8 mouse cellular contexts compared by ENCODE assay signal in the genomic region with DNA sequence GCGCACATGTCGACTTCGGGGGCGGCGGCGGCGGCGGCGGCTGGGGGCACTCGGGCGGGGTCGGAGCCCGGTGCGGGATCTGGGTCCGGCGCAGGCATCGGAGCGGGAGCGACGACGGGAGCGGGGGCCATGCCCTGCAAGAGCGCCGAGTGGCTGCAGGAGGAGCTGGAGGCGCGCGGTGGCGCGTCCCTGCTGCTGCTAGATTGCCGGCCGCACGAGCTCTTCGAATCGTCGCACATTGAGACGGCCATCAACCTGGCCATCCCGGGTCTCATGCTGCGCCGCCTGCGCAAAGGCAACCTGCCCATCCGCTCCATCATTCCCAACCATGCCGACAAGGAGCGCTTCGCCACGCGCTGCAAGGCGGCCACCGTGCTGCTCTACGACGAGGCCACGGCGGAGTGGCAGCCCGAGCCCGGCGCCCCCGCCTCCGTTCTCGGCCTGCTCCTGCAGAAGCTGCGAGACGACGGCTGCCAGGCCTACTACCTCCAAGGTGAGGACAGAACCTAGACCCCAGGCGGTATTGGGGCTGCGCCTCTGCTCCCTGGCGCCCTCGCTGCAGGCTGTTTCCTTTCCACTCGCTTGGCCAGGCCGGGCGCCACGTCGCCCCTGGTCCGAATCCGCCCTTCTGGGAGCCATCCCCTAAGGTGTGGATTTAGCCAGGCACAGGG. TPM values are rescaled to one million over a fixed set of nuclear protein-coding genes. Genes with fewer than 3 reads are reported as not detected.
DNase-seq lines count a peak whose midpoint lies in the region; ATAC-seq and TF ChIP-seq lines count a peak whose summit lies in the region.

No protein-coding gene starts in this region.

- peak overlapping the region; percentile 88 for H3K4me3 ChIP-seq in heart, embryonic 10.5 days
- H3K4me3 ChIP-seq in forebrain, embryonic 12.5 days (replicated peaks), result peak overlapping the region; percentile 89
- peak overlapping the region; percentile 81 for H3K4me3 ChIP-seq in hindbrain, embryonic 16.5 days (ENCODE audit: low read length)
- peak overlapping the region; percentile 84 for H3K4me3 ChIP-seq in liver, embryonic 11.5 days (ENCODE audit: low read depth, low read length)
- peak overlapping the region; percentile 75 for H3K4me3 ChIP-seq in thymus, adult 2 months (ENCODE audit: control insufficient read depth, insufficient read depth, low read length)

- ATAC-seq in forebrain, embryonic 12.5 days (ENCODE audit: low FRiP score), result peak; percentile 39
- ATAC-seq in hindbrain, embryonic 16.5 days, result peak; percentile 10
- peak; percentile 42 for ATAC-seq in liver, embryonic 11.5 days (replicated peaks; ENCODE audit: low FRiP score)

- H3K4me2 ChIP-seq in forebrain, embryonic 12.5 days, result peak overlapping the region; percentile 86
- peak overlapping the region; percentile 93 for H3K4me2 ChIP-seq in hindbrain, embryonic 16.5 days (ENCODE audit: low read length)
- peak overlapping the region; percentile 96 for H3K4me2 ChIP-seq in liver, embryonic 11.5 days

- under 1% methylated on average over 72 of the region's 72 CpGs for WGBS in heart, embryonic 10.5 days
- WGBS in forebrain, embryonic 12.5 days, result under 1% methylated on average over 63 of the region's 72 CpGs
- WGBS in hindbrain, embryonic 16.5 days, result under 1% methylated on average over 58 of the region's 72 CpGs
- WGBS in liver, embryonic 11.5 days, result 1% methylated on average over 72 of the region's 72 CpGs
- WGBS in thymus, adult 2 months, result under 1% methylated on average over 72 of the region's 72 CpGs

- peaks cover 37% of the 10 kb centered on the region for H3K36me3 ChIP-seq in heart, embryonic 10.5 days
- peaks cover 31% of the 10 kb centered on the region for H3K36me3 ChIP-seq in forebrain, embryonic 12.5 days (replicated peaks)
- H3K36me3 ChIP-seq in hindbrain, embryonic 16.5 days (ENCODE audit: control insufficient read depth, insufficient read depth, low read length), result peaks cover 14% of the 10 kb centered on the region
- peaks cover 20% of the 10 kb centered on the region for H3K36me3 ChIP-seq in liver, embryonic 11.5 days (ENCODE audit: control insufficient read depth, insufficient read depth, low read length)
- peaks cover 3% of the 10 kb centered on the region; the same call in 1 of the 2 replicates for H3K36me3 ChIP-seq in thymus, adult 2 months (ENCODE audit: control insufficient read depth, insufficient read depth, low read length)

- H3K9ac ChIP-seq in forebrain, embryonic 12.5 days, result peak overlapping the region; percentile 94
- peak overlapping the region; percentile 89 for H3K9ac ChIP-seq in hindbrain, embryonic 16.5 days (ENCODE audit: low read depth, low read length)
- peak overlapping the region; percentile 92 for H3K9ac ChIP-seq in liver, embryonic 11.5 days (ENCODE audit: low read depth, low read length)

- peak; percentile 27; the same call in 1 of the 2 replicates for TF ChIP-seq CTCF in brain, embryonic 14.5 days (IDR thresholded peaks at IDR 0.05; ENCODE audit: borderline replicate concordance, extremely low read depth, insufficient read depth, insufficient read length)
- peak; percentile 13; the same call in 1 of the 2 replicates for TF ChIP-seq CTCF in thymus, adult 2 months (IDR thresholded peaks at IDR 0.05; ENCODE audit: borderline replicate concordance, control insufficient read depth, extremely low read depth, insufficient read depth, low read length, poor library complexity)

- DNase-seq in heart, embryonic 10.5 days (ENCODE audit: low spot score), result no peak
- DNase-seq in heart, adult 8-10 months (ENCODE audit: low spot score), result no peak
- peak; percentile 85 for DNase-seq in brain, embryonic 14.5 days (ENCODE audit: low read depth)
- DNase-seq in liver, embryonic 11.5 days (ENCODE audit: low spot score), result peak; percentile 78
- peak; percentile 72 for DNase-seq in neural tube, embryonic 10.5 days (ENCODE audit: extremely low spot score, low spot score)
- peak; percentile 52 for DNase-seq in thymus, adult 2 months

- no peaks in the 10 kb centered on the region; the same call in 1 of the 2 replicates for H3K27me3 ChIP-seq in heart, embryonic 10.5 days (ENCODE audit: insufficient read depth, poor library complexity, severe bottlenecking)
- peaks cover 6% of the 10 kb centered on the region; the same call in 1 of the 2 replicates for H3K27me3 ChIP-seq in forebrain, embryonic 12.5 days
- no peaks in the 10 kb centered on the region for H3K27me3 ChIP-seq in hindbrain, embryonic 16.5 days (replicated peaks; ENCODE audit: control insufficient read depth, insufficient read depth, low read length)
- no peaks in the 10 kb centered on the region for H3K27me3 ChIP-seq in liver, embryonic 11.5 days (replicated peaks; ENCODE audit: control insufficient read depth, insufficient read depth, low read length)
- H3K27me3 ChIP-seq in thymus, adult 2 months (ENCODE audit: control insufficient read depth, insufficient read depth, low read length), result no peaks in the 10 kb centered on the region

- H3K4me1 ChIP-seq in heart, embryonic 10.5 days, result peaks cover 66% of the 10 kb centered on the region
- peaks cover 54% of the 10 kb centered on the region for H3K4me1 ChIP-seq in forebrain, embryonic 12.5 days
- peaks cover 30% of the 10 kb centered on the region for H3K4me1 ChIP-seq in hindbrain, embryonic 16.5 days (ENCODE audit: control insufficient read depth, insufficient read depth, low read depth, low read length)
- peaks cover 33% of the 10 kb centered on the region for H3K4me1 ChIP-seq in liver, embryonic 11.5 days (replicated peaks; ENCODE audit: control insufficient read depth, insufficient read depth, low read length)
- H3K4me1 ChIP-seq in thymus, adult 2 months (replicated peaks; ENCODE audit: control insufficient read depth, insufficient read depth, low read length), result peaks cover 51% of the 10 kb centered on the region

- peak overlapping the region; percentile 98 for H3K27ac ChIP-seq in heart, embryonic 10.5 days
- H3K27ac ChIP-seq in forebrain, embryonic 12.5 days, result peak overlapping the region; percentile 97
- peak overlapping the region; percentile 97 for H3K27ac ChIP-seq in hindbrain, embryonic 16.5 days (ENCODE audit: low read depth, low read length)
- peak overlapping the region; percentile 95 for H3K27ac ChIP-seq in liver, embryonic 11.5 days (ENCODE audit: low read depth, low read length)
- H3K27ac ChIP-seq in thymus, adult 2 months (ENCODE audit: control insufficient read depth, insufficient read depth, low read length), result no peak overlapping the region

- no peak for TF ChIP-seq POLR2A in brain, embryonic 14.5 days (IDR thresholded peaks at IDR 0.05; ENCODE audit: borderline replicate concordance, extremely low read depth, insufficient read depth, insufficient read length, poor library complexity, severe bottlenecking)
- no peak for TF ChIP-seq POLR2A in thymus, adult 2 months (IDR thresholded peaks at IDR 0.05; ENCODE audit: control insufficient read depth, extremely low read depth, insufficient read depth, low read length, poor library complexity)

- no peaks in the 10 kb centered on the region for H3K9me3 ChIP-seq in heart, embryonic 10.5 days
- H3K9me3 ChIP-seq in forebrain, embryonic 12.5 days, result no peaks in the 10 kb centered on the region
- H3K9me3 ChIP-seq in hindbrain, embryonic 16.5 days (ENCODE audit: control insufficient read depth, low read length), result no peaks in the 10 kb centered on the region
- no peaks in the 10 kb centered on the region for H3K9me3 ChIP-seq in liver, embryonic 11.5 days (ENCODE audit: control insufficient read depth, low read length)

RNA-seq across cellular contexts. Expression of a gene that starts 0.5 kb away (rescaled TPM):
- 14.4 and 21.0 TPM in 2 replicates for polyA plus RNA-seq in heart, embryonic 10.5 days (2016; fragmentation: Nextera tagmentation; extraction: Ambion mirVana)
- total RNA-seq in heart, adult 8-10 months (2022), result 10 to 100 TPM; 53.4 to 67.0 (median 62.7) TPM
- polyA plus RNA-seq in brain, embryonic 14.5 days (2012; rRNA removed), result 41.5 and 50.3 TPM in 2 replicates
- polyA plus RNA-seq in forebrain, embryonic 12.5 days (2016; fragmentation: Nextera tagmentation; extraction: Ambion mirVana), result 12.1 and 16.3 TPM in 2 replicates
- 12.5 and 13.1 TPM in 2 replicates for polyA plus RNA-seq in hindbrain, embryonic 16.5 days (2015; fragmentation: Nextera tagmentation; extraction: Ambion mirVana)
- 17.8 and 18.1 TPM in 2 replicates for polyA plus RNA-seq in liver, embryonic 11.5 days (2014; fragmentation: Nextera tagmentation; extraction: Ambion mirVana)
- polyA plus RNA-seq in thymus, adult 2 months (2012; rRNA removed), result 75.3 and 86.0 TPM in 2 replicates

Comparison
In these comparisons a context has a peak if more than half of its experiments do, and no peak if none do; other contexts are left out.
1. DNase-seq: peak in brain, embryonic 14.5 days (single experiment), liver, embryonic 11.5 days (single experiment), neural tube, embryonic 10.5 days (single experiment) and thymus, adult 2 months (single experiment); none in heart, embryonic 10.5 days (single experiment) and heart, adult 8-10 months (single experiment).
2. Peak in every context shown above with its lines, with median percentiles within 50 percentile points of each other: H3K4me3 ChIP-seq, ATAC-seq, H3K4me2 ChIP-seq and H3K9ac ChIP-seq.